Mouse (Mus musculus) liver, adult 2 months (tissue): ENCODE measurements around the gene Igdcc3. TPM values are rescaled to one million over a fixed set of nuclear protein-coding genes. Genes with fewer than 3 reads are reported as not detected.
"Not testable (repeated sequence)": the region's sequence is repeated elsewhere in the genome, so short reads cannot be mapped to it uniquely, and the experiment has no call there.

Experiments used
- DNase-seq: peaks from one replicate; pipeline ENCODE4 v3.0.0-alpha.2; 2011; ENCODE audit warnings: low read depth, low spot score; ENCODE audit errors: extremely low read depth
- H3K27ac ChIP-seq: fragments of 200-500 bp; replicated peaks from 2 replicates; pipeline ENCODE4 v1.5.1; 2012; ENCODE audit warnings: low read depth, mild to moderate bottlenecking, control low read depth, inconsistent platforms, low read length; ENCODE audit not compliant: insufficient read depth
- H3K27me3 ChIP-seq: fragments of 200-500 bp; 2 replicates; pipeline ENCODE4 v1.6.1; 2012; ENCODE audit warnings: mild to moderate bottlenecking, moderate library complexity, low read length, inconsistent platforms; ENCODE audit not compliant: control insufficient read depth, insufficient read depth
- H3K36me3 ChIP-seq: fragments of 200-500 bp; 2 replicates; pipeline ENCODE4 v1.6.1; 2012; ENCODE audit warnings: low read length, inconsistent platforms; ENCODE audit not compliant: control insufficient read depth, insufficient read depth
- H3K4me1 ChIP-seq: fragments of 200-500 bp; 2 replicates; pipeline ENCODE4 v1.6.1; 2011; ENCODE audit warnings: low read length; ENCODE audit not compliant: control insufficient read depth, insufficient read depth
- H3K4me3 ChIP-seq: fragments of 200-500 bp; 2 replicates; pipeline ENCODE4 v1.5.1; 2011; ENCODE audit warnings: low read depth, mild to moderate bottlenecking, control low read depth, low read length, moderate library complexity; ENCODE audit not compliant: insufficient read depth
- H3K79me2 ChIP-seq: fragments of 200-500 bp; 2 replicates; pipeline ENCODE4 v1.6.1; 2012; ENCODE audit warnings: inconsistent platforms, mild to moderate bottlenecking, low read length, moderate library complexity; ENCODE audit not compliant: control insufficient read depth, insufficient read depth
- H3K9ac ChIP-seq: fragments of 200-500 bp; 2 replicates; pipeline ENCODE4 v1.6.1; 2012; ENCODE audit warnings: low read depth, mild to moderate bottlenecking, control low read depth, inconsistent platforms, low read length
- CTCF ChIP-seq: fragments of 200-500 bp; IDR thresholded peaks from 2 replicates; pipeline ENCODE4 v1.5.1; 2011; ENCODE audit warnings: low read depth, low read length, control low read depth
- POLR2A ChIP-seq: fragments of 200-500 bp; IDR thresholded peaks from 2 replicates; pipeline ENCODE4 v1.6.1; 2011; ENCODE audit warnings: low read length, control low read depth; ENCODE audit not compliant: insufficient read depth; ENCODE audit errors: extremely low read depth
- WGBS: fragments of 180-500 bp; shearing (Covaris S2); methylation state at CpG from one replicate; pipeline ENCODE4 v1.1.7; 2018; 5-methylcytosine and 5-hydroxymethylcytosine counted together
- polyA plus RNA-seq: library from polyadenylated mRNA; depleted of rRNA; stranded (reverse); fragments of >200 nt; gene quantifications from 2 replicates; pipeline ENCODE4 v1.2.3, GENCODE M21; 2012
- total RNA-seq: library from RNA; depleted of rRNA; stranded (reverse); fragments of >200 nt; gene quantifications from 2 replicates; pipeline ENCODE4 v1.2.3, GENCODE M21; 2014

Igdcc3 gene
- total and polyA plus RNA-seq, 2 experiments = not detected

DNA sequence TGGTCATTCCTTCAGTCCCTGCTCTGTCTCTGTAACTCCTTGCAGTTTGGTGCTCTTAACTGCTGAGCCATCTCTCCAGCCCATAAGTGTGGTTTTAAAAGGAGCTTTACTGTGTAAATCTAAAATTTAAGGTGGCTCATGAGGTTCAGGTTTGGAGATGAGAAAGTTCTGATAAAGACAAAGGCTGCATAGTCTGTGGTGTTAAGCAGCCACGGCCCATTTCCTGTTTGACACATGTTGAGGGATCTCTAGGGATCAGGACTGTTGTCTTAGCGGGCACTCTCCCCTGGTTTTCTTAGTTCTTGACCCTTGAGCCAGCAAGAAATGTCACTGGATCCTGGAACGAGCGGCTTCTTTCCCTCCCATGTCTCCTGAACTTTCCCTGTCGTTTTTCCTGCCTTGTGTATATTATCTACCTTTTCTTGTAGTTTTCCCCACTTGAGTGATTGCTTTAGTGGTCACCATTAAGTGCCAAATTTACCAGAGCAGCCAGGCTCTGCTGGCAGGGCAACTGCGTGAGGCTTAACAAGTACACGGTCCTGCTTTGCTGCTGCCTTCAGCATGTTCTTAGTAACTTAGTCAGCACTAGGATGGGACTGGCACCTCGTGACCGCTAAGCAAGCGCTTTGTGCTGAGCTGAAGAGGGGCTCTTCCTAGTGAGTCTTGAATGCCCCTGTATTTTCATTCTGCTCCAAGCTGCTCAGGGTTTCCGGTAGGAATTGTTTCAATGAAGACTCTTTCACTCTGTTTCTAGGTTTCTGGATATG is 64.2 kb downstream of the Igdcc3 start:
- DNase-seq = no peak
- WGBS = 83% methylated on average over 11 of the region's 11 CpGs

DNA sequence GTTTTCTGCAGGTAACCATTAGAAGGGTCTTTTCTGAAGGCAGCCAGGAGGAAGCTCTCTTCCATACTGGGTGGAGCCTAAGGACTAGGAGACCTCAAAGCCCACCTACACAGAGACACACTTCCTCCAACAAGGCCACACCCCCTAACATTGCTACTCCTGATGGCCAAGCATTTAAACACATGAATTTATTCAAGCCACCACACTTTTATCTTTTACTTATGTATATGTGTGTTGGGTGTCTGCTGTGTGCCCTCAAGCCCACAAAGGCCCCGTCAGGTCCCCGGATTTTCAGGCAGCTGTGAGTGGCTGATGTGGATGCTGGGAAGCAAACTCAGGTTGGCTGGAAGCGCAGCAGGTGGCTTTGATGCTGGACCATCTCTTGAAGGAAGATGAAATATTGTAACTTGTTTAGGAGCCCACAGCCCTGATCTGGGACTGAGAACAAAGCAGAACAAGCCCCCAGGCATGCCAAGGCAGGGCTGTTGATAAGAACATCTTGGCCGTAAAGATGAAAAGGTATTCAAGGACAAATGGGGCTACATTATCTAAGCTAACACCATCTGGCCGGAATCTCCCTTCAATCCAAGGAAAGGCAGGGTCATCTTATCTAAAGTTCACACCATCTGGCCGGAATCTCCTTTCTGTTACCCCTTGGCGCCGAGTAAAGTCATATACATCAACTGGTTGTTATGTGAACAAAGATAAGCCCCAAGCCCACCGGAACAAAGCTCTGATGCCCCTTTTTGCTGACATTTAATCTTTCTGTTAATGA is 66.2 kb downstream of the Igdcc3 start:
- not testable (repeated sequence) for H3K27me3 ChIP-seq

More for the DNA sequence above, 64.2 kb downstream of the Igdcc3 start:
- H3K4me1 ChIP-seq = peaks cover 5% of the 10 kb centered on the region
- no peak overlapping the region for H3K27ac ChIP-seq
- no peak overlapping the region for H3K9ac ChIP-seq
- no peaks in the 10 kb centered on the region for H3K79me2 ChIP-seq
- H3K36me3 ChIP-seq = no peaks in the 10 kb centered on the region
- no peak overlapping the region for H3K4me3 ChIP-seq
- TF ChIP-seq POLR2A = no peak
- no peak for TF ChIP-seq CTCF
- H3K27me3 ChIP-seq = no peaks in the 10 kb centered on the region

DNA sequence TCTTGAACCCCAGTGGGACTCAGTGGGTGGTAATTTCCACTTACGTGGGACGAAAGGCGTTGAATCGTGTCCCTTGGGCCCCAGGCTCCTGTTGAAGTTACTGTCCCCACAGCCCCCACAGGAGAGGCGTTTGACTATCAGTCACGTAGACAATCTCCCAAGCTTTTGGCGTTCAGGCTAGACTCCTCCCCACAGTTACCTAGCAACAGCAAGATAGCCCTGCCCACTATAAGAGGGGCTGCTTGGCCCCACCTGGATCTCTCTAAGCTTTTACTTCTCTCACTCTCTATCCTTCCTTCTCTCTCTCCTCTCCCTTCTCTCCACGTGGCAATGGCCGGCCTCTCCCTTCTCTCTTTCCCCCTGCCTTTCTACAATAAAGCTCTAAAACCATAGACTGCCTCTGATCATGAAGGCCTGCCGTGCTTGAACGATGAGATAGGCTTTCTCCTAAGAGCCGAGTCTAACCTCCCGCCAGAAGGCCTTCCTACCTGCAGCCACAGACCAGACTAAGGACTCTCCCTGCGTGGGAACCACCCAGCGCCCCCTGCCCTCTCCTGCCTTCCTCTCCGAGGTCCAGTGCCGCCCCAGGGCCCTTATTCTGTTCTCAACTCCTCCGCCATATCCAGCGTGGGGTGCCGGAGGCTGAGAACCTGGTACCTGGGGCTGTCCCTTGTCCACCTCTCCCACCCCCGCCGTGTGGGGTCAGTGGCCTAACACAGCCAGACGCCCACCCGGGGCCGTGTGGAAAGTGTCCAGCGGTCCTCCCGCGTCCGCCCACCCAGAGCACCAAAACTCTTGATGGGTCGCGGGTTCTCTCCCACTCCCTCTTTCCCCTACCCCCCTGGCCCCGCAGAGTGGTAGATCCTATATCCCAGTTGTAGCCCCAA is 67.5 kb downstream of the Igdcc3 start:
- H3K27ac ChIP-seq = no peak overlapping the region
- no peaks in the 10 kb centered on the region for H3K79me2 ChIP-seq
- peaks cover 4% of the 10 kb centered on the region for H3K4me1 ChIP-seq
- no peaks in the 10 kb centered on the region for H3K36me3 ChIP-seq
- no peak for TF ChIP-seq CTCF
- 94% methylated on average over 32 of the region's 32 CpGs for WGBS
- no peak overlapping the region for H3K4me3 ChIP-seq
- no peaks in the 10 kb centered on the region for H3K27me3 ChIP-seq
- DNase-seq = no peak
- no peak overlapping the region for H3K9ac ChIP-seq

More for the DNA sequence above, 66.2 kb downstream of the Igdcc3 start:
- H3K4me3 ChIP-seq, H3K36me3 ChIP-seq, DNase-seq, H3K9ac ChIP-seq, H3K27ac ChIP-seq, H3K4me1 ChIP-seq, H3K79me2 ChIP-seq: not testable (repeated sequence)
- 87% methylated on average over 9 of the region's 9 CpGs for WGBS

DNA sequence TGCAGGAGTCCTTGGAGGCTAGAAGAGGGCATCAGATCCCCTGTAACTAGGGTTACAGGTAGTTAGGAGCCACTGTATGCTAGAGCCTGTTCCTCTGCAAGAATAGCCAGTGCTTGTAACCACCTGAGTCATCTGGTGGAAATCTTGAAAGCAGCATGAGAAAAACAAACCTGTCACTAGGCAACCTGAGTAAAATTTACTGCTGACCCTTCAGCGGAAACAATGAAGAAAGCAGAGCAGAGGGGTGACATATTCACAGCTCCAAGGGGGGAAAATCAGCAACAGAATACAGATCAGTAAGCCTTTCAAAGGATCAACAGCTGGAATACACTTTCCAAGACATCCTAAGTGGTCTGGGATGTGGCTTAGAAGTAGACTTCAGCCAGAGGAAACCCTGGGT is 70.6 kb downstream of the Igdcc3 start:
- WGBS = 83% methylated on average over 1 of the region's 1 CpGs
- H3K4me1 ChIP-seq = peaks cover 6% of the 10 kb centered on the region
- H3K27ac ChIP-seq = no peak overlapping the region
- no peak for TF ChIP-seq POLR2A
- TF ChIP-seq CTCF = no peak
- no peak overlapping the region for H3K4me3 ChIP-seq
- no peak overlapping the region for H3K9ac ChIP-seq
- H3K27me3 ChIP-seq = no peaks in the 10 kb centered on the region
- no peaks in the 10 kb centered on the region for H3K36me3 ChIP-seq
- H3K79me2 ChIP-seq = no peaks in the 10 kb centered on the region
- DNase-seq = no peak

DNA sequence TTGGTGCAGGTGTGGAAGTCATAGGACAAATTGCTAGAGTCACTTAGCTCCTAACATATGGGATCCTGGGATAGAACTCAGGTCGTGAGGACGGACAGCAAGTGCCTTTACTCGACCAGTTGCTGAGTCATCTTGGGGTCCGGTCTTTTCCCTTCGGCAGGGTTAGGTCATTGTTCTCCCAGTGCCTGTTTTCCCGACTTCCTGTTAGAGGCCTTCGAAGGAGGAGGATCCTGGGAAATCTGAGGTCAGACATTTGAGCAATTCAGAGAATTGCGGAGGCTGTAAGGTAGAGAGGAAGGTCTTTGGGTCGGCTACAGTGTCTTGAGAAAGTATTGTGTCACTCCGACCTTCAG is 73.4 kb downstream of the Igdcc3 start:
- peak overlapping the region; percentile 93 for H3K27ac ChIP-seq
- no peak for DNase-seq
- peaks cover 23% of the 10 kb centered on the region for H3K4me1 ChIP-seq

More for the DNA sequence above, 73.4 kb downstream of the Igdcc3 start:
- WGBS = 11% methylated on average over 10 of the region's 10 CpGs
- H3K9ac ChIP-seq = peak overlapping the region; percentile 98
- peak overlapping the region; percentile 73; the same call in 1 of the 2 replicates for H3K4me3 ChIP-seq
- no peaks in the 10 kb centered on the region for H3K36me3 ChIP-seq
- H3K27me3 ChIP-seq = no peaks in the 10 kb centered on the region
- H3K79me2 ChIP-seq = no peaks in the 10 kb centered on the region; the same call in 1 of the 2 replicates
- TF ChIP-seq POLR2A (no peak), CTCF (no peak)
